Mouse (Mus musculus) brain, embryonic 14.5 days (tissue): Measurements from ENCODE around the gene Spata45.

Source experiments
- CTCF ChIP-seq: fragments of 200-500 bp; IDR thresholded peaks from 2 replicates; pipeline ENCODE4 v1.5.1; 2012; ENCODE audit warnings: inconsistent platforms, mild to moderate bottlenecking, moderate library complexity, borderline replicate concordance; ENCODE audit not compliant: insufficient read depth, insufficient read length; ENCODE audit errors: extremely low read depth
- POLR2A ChIP-seq: fragments of 200-500 bp; IDR thresholded peaks from 2 replicates; pipeline ENCODE4 v1.6.1; 2012; ENCODE audit warnings: mild to moderate bottlenecking, inconsistent platforms, borderline replicate concordance; ENCODE audit not compliant: poor library complexity, insufficient read depth, insufficient read length, severe bottlenecking; ENCODE audit errors: extremely low read depth

DNA sequence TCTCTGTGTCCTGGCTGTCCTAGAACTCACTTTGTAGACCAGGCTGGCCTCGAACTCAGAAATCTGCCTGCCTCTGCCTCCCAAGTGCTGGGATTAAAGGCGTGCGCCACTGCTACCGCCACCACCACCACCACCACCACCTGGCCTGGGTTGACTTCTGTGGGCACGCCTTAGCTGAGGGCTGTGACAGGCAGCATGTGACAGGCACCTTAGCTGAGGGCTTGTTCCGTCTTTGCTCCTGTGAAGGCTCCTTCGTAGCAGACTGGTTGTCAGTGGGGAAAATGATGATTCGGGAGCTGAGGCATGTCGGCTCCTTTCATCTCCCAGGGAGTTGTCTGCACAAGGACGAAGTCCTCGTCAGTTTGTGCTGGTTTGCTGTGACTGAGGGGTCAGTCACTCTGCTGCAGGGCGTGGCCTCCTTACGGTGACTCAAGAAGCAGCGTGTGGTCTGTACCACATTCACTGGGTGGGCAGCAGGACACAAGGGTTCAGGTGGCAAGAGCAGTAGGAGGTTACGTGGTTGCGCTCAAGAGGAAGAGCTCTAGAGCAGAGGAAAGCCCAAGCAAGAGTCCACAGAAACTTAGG lies 36.0 kb downstream of the Spata45 start:
- TF ChIP-seq POLR2A (no peak), CTCF (no peak)
